Mouse (Mus musculus): ENCODE results near the gene Rexo1.

DNA sequence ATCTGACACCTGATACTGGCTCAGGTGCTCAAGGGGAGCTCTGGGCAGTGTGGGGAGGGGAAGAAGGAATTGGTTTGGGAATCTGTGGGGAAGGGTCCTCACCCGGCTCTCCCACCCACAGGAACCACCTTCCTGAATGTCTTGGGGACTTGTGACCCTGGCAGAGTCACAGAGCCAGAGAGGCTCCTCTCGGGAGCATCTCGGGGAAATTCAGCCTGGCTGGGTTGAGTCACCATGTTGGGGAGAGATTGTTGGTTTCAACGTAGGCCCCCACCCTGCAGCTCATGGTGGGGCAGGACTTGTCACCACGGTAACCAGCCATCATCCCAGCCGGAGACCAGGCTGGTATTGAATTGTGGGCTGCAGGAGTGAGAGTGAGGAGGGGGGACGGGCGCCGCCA, 56.6 kb downstream of the Rexo1 start:
- TF ChIP-seq CTCF (IDR thresholded peaks at IDR 0.05) (no peak), POLR2A (IDR thresholded peaks at IDR 0.05; ENCODE audit: insufficient read depth, low read depth, low read length) (no peak), EP300 (IDR thresholded peaks at IDR 0.05; ENCODE audit: insufficient read depth, low read depth, low read length) (no peak)
